ENCODE assay signal across 16 mouse cellular contexts in genomic region chr13:59076489-59076888, GRCm38 (mm10).
"Had no signal": no experiment of that assay in that cellular context is flagged by ENCODE, and none has a peak within 500 bp of the region (broad histone marks: within the 10 kb centered on the region; RNA-seq: fewer than 3 reads in every experiment).

No protein-coding gene starts in this region.

- DNase-seq: liver, postnatal 0 days; lung, adult 2 months; lung, postnatal 14 days; lung, postnatal 36 days; right cerebral cortex, postnatal 14 days; thymus, adult 2 months; thymus, postnatal 25 days; thymus, postnatal 4 days had no signal

- H3K4me3 ChIP-seq: lung, embryonic 15.5 days; megakaryocyte, embryonic 14.5 days; midbrain, embryonic 12.5 days; midbrain, embryonic 15.5 days; neural tube, embryonic 12.5 days; stomach, embryonic 15.5 days had no signal

- H3K27ac ChIP-seq: lung, embryonic 15.5 days; macrophage; midbrain, embryonic 12.5 days; midbrain, embryonic 15.5 days; neural tube, embryonic 12.5 days; stomach, embryonic 15.5 days; stomach, postnatal 0 days had no signal
